Mouse (Mus musculus) G1E (cell line): ENCODE results near the gene Supt16.

Experiments used
- CTCF ChIP-seq: IDR thresholded peaks from 2 replicates; pipeline ENCODE4 v1.5.1; 2012; ENCODE audit warnings: low read depth, low read length, inconsistent platforms, mixed read lengths
- POLR2AphosphoS5 ChIP-seq: IDR thresholded peaks from 2 replicates; pipeline ENCODE4 v1.6.1; 2012; ENCODE audit warnings: low read depth, low read length, inconsistent platforms; ENCODE audit not compliant: insufficient replicate concordance
- TAL1 ChIP-seq: conservative IDR thresholded peaks from 2 replicates; pipeline ENCODE4 v1.6.1; 2012; ENCODE audit warnings: low read depth, low read length, inconsistent platforms, mixed read lengths

GRCm38 (mm10) chr14:52246129-52246528, 48.9 kb upstream of the Supt16 start:
- TF ChIP-seq POLR2AphosphoS5 (no peak), CTCF (no peak), TAL1 (no peak)
